Mouse (Mus musculus) layer of hippocampus, adult 18-20 months (tissue): ENCODE results near the gene Rrbp1. TPM values are rescaled to one million over a fixed set of nuclear protein-coding genes. Genes with fewer than 3 reads are reported as not detected.

Experiments used
- DNase-seq, 2 experiments: peaks; one replicate each; pipeline ENCODE4 v3.0.0; 2022; ENCODE audit warnings: low spot score in 2 of 2
- long read RNA-seq: library from polyadenylated mRNA; stranded (forward); transcript quantifications from one replicate; pipeline ENCODE4 v2.0.0, GENCODE M21; 2021
- total RNA-seq, 2 experiments: library from RNA; stranded (reverse); gene quantifications; 2 replicates each; pipeline ENCODE4 v1.2.3; 2021

The Rrbp1 gene
- total RNA-seq, result 10 to 100 TPM; 48.9 to 52.6 TPM
- long read RNA-seq, full-length matches to known transcripts, result 3 of 17 reads
- long read RNA-seq, partial matches to known transcripts, result 13 of 17 reads
- long read RNA-seq, other reads (novel, unspliced or antisense), result 1 of 17 reads

DNA sequence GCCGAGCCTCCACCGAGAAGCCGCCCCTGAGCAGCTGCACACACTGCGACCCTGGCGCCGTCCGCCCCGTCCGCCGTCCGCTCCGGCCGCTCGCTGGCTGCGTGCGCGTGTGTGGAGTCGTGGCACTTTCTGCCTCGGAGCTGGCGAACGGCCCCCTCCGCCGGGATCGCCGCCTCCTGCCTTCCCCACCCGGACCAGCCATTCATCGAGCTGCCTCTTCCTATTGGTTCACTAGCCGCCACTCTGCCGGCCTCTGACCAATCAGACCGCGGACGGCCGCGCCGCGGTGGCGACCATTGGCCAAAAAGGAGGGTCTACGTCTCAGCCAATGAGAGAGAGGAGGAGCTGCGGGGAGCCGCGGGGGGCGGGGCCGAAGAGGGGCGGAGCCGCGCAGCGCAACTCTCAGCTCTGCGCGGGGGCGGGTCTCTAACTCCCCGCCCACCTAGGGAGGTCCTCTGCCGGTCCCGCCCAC is at the start of gene Rrbp1:
TSS of gene Rrbp1 (minus strand) at position 184 of the 472 bp plus-strand sequence.
- peak; percentile 99 for DNase-seq

DNA sequence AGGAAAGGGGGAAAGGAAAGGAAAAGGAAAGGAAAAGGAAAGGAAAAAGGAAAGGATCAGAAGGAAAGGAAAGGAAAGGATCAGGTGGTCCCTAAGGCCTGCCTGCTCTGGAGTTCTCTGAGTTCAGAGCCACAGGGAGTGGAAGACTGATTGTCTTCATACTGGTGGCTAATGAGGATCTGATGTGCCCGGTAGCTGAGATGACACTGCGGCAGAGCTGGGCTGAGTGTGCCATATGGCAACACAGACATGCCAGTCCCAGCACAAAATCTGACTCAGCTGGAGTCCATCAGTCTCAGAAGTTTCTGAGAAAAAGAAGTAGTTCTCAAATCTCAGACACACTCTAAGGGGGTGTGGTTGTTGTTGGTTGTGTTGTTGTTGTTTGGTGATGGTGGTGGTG is 46.7 kb upstream of the Rrbp1 start:
- no peak for DNase-seq

DNA sequence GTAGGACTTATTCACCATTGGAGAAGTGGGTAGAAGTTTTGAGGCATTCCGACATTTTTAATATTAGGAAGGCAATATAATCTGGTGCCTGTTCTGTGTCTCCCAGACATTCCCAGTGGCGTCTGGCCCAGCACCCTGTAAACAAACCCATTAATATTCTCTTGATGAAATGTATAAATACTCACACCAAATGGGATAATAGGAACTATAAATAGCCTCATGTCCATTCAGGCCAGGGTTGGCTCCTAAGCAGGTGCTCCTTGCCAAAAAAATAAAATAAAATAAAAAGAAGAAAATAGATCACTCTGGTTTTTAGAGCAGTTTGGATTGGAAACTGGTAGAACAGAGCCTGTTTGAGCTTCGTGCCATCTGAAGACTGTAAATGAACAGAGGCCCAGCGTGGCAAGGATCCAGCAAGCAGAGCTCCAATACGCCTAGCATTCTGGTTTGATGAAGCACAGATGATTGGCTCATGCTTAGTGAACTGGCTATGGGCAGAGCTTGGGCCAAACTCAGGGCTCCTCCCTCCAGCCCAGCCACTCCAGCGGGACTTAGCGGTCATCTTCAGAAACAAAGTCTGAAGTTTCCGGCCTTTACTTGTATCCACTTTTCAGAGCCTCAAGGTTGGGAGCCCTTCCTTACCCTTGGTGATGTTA is 41.5 kb upstream of the Rrbp1 start:
- peak; percentile 77 to 89 for DNase-seq

DNA sequence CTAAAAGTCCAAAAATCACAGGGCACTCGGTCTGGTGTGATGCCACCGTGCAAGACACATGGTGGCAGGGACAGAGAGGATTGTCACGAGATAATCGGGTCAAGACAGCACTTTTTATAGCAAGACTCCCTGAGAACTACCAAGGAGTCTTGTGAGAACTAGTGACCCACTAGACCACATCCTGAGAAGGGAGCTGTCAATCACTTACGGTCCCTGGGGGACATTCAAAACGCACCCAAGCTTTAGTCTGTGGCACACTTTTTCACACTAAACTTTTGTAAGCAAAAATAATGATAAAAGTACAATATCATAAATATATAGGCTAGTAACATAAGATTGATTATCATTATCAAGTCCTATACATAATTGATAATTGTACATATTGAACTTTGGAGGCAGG is 39.8 kb upstream of the Rrbp1 start:
- DNase-seq, result no peak

DNA sequence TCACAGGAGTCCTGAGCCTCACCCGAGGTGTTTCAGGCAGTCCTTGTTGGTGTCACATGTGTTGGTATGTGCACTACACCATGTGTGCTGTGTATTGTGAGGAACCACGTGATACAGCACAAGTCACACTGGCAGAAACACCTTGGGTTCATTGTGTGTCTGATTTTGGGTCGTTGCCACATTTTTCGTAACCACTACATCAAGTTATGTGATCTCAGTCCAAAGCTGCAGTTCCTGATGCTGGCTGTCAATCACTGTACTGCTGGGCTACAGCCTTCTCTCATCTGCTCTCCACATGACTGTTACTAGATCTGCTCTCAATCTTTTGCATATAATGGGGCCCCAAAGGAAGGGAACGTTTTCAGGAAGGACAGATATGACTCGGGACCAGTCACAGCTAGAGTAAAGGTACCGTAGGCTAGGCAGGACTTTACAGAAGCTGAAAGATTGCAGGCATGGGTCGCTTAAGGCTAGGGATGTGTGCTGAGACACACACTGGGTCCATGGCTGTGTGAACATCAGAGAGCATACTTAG is 39.1 kb upstream of the Rrbp1 start:
- DNase-seq, result no peak

DNA sequence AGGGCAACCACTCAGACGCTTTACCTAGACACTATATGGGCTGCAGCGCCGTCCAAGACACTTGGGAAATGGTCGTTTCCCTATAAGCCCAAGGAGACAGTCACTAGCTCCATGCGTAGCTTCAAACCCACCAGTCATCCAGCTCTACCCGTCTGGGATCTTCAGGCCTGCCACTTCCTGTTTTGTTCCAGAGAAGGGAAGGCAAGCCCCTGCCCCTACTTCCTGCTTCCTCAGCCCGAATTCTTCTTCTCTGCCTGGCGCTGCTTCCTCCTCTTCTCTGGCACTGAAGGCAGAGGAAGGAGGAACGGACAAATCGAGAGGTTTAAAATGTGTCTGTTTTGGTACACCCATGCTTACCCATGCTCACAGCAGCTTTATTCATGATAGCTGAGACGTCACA is 35.9 kb upstream of the Rrbp1 start:
- no peak for DNase-seq

DNA sequence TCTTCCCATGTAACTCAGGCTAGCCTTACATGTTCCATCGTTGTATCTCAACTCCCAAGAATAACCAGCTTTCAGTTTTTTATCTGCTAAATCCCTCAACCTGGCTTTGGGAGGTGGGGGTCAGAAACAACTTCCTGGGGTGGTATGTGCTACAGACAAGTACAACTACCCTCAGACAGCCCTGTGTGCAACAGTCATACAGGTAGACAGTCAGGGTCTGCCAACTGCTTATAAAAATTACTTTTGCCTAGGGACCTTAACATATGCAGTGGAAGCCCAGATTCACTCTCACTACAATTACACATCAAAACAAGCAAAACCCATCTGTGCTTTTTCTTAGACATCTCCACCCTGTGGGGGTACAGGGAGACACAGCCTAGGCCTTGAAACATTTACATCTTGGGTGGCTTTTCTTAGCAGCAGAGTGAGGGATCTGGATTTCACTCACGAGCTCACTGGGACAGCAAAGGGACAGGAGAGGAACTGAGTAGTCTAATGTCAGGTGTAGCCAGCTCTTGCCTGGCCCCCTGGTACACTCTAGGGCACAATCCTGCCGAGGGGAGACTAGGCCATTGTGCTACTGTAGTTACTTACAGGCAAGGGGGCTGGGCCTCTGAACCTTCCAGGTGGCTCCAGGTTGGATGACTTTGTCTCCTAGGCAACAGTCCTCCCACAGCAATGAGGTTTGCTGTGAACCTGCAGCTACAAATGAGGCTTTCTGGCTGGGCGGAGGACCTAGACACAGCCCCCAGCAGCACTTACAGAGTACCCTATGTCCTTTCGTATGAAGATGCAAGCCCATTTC is 34.9 kb upstream of the Rrbp1 start:
- DNase-seq, result no peak

DNA sequence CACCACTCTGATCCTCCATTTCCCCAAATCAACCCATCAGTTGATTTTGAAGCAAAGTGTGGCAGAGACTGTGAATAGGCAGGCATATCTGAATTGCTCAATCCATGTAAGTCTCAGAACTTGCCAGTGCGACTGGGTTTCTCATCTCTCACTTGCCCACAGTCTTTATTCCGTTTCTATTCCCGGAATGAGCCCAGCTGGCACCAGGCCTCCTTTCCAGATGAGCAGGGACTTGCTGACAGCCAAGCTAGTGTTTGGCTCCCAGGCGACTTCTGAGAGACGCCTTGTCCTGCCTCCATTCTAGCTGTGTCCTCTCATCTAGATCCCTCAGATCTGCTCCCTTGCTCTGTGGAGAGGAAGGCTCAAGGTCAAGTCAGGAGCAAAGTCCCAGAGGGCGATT is 33.7 kb upstream of the Rrbp1 start:
- peak; percentile 27 to 60 for DNase-seq

DNA sequence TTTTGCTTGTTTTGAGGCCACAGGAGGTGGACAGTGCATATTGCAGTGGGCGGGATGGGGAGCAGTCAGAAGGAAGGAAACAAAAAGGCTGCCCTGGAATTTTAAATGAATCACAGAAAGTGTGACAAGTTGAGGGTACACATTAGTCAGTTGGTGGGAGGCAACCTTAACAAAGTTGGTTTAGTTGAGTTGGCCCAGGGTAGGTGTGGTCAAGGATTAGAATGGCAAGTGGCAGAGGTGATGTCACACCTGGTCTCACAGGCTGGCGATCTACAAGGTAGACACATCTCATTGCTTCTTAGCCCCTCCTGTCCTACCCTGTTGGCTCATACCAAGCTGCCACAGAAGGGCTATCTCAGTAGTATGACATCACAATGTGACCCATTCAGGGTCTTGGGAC is 21.6 kb upstream of the Rrbp1 start, which contains the start of gene Banf2:
TSS of gene Banf2 (plus strand) at position 396 of the 400 bp plus-strand sequence.
- DNase-seq, result no peak

DNA sequence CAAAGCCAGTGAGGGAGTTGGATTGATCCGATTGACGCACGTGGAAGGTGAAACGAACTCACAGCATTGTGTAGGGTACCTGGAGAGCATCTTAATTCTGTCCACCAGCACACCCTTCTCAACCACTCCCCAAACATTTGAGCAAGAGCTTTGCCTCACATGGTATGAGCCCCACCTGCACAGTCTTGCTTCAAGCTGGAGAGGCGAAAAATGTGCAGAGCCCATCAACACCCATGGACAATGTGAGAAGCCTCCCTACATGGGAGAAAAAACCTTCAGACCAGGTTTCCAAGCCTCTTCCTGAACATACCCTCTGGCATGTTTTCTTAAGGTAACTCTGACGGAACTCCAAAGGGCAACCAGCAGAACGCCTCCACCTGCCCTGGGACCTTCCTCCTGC is 19.7 kb upstream of the Rrbp1 start:
- DNase-seq, result no peak

DNA sequence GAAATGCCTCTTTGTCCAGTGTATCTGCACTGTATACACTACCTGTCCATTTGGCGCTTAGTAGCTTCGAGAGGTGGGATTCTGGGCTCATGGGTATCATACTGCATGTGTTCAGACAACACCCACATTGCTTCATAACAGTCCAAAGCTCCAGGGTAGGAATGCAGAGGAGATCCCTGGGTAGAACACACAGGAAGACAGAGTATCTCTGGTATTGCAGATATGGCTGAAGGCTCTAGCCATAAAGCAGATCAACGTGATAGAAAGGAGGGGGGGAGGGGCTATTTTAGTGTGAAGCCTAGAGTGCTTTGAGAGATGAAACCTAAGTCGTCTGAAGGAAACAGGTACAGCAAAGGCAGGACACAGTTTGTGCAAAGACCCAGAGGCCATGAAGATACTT is 15.4 kb upstream of the Rrbp1 start:
- DNase-seq, result no peak

DNA sequence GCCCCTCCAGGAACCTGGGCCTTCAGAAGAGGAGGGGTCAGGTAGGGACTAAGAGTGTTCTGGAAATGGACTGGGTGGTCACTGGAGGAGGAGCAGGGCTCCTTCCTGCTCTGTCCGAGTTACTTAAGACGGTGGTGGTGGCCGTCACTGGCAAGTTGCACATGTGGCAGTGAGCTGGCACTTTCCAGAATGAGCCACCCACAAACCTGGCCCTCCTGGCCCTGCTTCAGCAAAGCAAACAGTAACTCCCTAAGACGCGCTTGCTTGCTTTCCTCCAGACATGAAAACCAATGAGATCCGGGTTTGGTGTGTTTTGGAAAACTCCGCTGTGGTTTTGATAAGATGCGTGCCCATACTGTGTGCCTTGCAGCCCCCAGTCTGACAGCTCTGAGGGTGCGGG is 14.3 kb upstream of the Rrbp1 start:
- DNase-seq, result no peak

DNA sequence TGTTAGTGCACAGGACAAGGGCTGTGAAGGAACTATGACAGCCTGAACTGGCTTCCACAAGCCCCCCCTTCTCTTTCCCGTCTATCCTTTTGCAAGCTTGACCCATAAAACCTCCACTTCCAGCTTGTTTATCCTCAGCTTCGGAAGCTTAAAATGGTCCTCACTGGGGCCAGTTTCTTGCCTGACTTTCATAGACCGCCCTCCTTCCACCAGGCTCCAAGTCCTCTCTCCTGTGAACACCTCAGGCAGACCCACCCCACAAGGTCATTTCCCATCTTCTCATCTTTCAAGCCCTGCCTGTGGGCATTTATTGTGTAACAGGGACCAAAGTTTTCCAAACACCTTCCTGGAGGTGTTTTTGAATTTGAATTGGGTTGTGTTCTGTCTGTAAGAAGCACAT is 11.4 kb upstream of the Rrbp1 start:
- no peak for DNase-seq

DNA sequence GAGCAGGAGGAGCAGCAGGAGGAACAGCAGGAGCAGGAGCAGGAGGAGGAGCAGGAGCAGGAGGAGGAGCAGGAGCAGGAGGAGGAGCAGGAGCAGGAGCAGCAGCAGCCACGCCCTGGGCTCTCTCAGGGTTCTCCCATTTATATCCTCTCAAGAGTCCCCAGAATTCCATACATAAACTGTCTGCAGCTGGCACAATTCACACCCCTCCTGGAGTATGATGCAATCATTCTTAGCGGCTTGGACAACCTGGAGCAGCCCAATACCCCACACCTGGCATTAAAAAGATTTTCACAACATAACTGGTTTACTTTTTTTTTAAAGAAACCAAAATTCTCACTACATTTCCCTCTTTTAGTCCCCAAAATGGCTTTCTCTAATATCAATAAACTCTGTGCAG is 8.9 kb upstream of the Rrbp1 start:
- DNase-seq, result no peak

DNA sequence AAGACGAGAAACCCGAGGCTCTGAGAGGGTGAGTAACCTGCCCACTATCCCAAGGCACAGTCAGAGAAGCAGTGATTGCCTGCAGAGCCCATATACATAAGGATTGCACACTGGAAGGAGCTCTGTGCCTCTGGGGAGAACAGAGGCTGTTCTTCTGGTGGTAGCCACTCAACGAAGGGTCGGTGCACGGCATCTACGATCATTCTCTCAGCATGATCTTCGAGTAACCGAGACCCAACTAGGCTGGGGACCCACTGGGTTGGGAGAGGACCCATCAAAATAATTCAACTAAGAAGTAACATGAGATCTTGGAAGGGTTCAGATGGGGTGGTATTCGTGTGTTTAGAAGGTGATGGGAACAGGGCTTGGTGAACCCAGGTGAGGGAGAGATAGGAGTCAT is 4.8 kb upstream of the Rrbp1 start:
- no peak for DNase-seq

DNA sequence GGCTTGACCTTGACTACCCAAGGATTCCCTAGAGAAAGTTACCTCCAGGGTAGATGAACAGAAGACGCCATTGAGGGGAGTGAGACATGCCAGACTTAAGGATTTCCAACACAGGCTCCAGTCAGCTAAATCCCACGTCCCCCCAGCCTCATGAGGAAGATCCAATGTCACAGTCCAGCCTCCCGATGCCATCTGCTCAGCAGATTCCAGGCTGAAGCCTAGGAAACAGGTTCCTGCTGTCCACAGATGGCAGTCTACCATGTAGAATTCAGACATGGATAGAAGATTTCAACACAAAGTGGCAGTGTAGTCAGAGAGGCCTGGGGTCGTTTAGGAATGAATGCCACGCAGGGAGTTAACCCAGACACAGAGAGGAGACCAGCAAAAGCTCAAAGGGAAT is 3.4 kb upstream of the Rrbp1 start:
- DNase-seq, result no peak

DNA sequence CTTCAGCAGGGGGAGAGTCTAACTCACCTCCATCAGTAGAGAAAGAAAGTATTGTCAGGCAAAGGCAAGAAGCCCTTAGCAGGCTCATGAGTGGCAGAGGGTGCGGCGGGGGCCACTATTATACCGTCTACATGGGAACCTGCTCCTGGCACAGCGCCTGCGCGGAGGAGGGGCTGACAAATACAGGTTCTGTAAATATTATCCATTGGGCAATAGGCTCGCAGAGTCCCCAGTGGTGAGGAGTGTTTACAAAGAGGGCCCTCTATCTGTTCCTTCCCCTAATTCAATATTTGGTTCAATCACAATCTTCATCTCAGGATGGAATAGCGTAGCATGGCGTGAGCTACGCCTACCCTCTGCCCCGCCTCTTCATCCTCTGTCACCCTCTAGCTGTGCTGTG is 3.0 kb upstream of the Rrbp1 start:
- no peak for DNase-seq

DNA sequence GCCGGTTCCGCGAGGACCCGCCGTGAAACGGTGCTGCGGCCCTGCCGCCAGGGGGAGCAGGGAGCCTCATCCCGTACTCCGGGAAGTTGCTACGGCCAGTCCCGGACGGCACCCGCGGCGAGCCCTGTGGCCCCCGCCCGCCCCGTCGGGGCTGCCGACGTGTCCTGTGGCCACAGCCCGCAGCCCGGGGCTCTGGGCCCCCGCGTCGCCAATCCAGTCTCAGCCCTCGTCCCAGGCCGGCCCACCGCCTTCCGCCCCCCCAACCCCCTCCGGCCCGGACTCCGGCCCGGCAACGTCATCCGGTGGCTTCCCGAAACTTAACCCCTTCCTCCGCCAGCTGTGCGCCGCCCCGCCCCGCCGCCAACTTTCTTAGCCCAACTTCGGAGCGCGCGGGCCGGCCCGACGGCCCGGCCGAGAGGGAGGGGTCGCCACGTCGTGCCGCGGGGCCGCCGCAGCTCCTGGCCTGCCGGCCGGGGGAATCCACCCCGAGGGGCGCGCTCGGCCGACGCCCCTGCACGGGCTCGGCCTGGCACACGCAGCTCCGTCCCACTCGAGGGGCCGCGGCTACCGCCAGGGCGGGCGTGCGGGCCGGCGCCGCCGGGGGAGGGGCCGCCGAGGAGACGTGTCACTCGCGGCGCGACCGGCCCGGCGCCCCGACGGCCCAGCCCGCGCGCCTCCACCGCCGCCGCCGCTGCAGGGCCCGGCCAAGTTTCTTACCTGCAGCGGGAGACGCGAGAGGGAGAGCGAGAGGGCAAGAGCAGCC is 600 bp downstream of the Rrbp1 start:
- peak; percentile 19 to 60 for DNase-seq

DNA sequence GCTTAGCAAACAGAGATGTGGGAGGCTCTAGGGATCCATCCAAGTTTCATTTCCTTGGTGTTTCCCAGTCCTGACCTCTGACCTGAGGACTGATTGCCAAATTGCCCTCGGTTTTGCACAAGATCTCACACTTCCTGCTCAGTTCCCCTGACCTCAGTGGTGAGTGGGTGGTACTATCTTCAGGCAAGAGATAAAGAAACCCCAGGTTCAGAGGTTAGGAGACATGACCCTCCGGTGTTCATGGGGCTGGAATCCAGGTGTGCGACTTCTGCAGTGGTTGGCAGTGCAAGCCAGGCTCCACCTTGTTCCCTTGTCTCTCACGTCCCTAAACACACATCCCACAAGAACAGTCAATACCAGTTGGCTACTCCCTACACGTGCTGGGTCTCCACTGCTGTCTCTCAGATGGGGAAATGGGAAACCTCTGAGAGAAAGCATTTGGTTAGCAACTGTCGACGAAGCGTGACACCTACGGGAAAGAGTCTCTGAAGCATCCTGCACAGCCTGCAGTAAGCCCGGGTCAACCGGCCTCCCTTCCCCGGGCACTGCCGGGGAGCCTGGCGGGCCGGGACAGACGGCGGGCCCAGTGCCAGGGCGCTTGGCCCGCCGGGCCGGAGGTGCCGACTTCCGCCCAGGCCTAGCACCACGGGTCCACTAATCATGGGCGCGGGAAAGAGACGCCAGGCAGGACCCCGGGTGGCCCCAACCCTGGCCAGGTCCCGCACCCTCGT is 1.3 kb downstream of the Rrbp1 start:
- DNase-seq, result no peak

DNA sequence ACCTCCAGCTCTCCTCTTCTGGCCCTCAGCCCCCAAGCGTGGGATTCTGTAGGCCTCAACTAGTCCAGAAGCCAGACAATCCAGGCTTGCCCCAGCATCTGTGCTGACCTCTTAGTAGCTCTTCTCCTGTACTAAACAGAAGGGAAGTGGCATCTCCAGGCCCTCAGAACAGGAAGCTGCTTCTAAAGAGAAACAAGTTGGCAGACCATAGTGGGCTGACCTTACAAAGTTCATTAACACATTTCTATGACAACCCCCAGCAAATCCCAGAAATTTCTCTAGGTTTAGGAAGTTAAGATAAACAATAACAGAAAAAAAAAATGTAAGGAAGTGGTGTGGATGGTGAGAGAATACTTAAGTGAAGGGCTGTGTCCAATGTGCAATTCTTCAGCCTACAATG is 2.0 kb downstream of the Rrbp1 start:
- DNase-seq, result no peak

DNA sequence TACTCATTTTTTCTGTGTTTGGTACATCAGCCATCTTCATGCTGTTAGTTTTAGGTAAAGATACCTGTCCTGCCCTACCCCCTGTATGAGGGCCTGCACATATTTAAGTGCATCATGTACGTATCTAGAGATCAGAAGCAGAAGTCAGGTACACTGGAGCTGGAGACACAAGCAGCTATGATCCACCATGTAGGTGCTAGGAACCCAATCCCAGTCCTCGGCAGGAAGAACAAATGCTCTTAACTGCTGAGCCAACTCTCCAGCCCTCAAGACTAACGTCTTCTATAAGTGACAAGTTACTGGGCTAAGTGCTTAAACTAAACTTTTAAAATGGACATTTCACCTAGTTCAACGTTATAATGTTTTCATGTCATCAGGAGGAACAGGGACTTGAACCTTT is 3.9 kb downstream of the Rrbp1 start:
- DNase-seq, result no peak
